Mouse (Mus musculus) embryo, embryonic 9.5 days (tissue): Measurements from ENCODE around the gene Efcab6.
"Not testable (repeated sequence)": the region's sequence is repeated elsewhere in the genome, so short reads cannot be mapped to it uniquely, and the experiment has no call there.

Experiments
- DNase-seq: peaks from one replicate; pipeline ENCODE4 v3.0.0-alpha.2; 2017; ENCODE audit errors: extremely low spot score

Gene Efcab6

DNA sequence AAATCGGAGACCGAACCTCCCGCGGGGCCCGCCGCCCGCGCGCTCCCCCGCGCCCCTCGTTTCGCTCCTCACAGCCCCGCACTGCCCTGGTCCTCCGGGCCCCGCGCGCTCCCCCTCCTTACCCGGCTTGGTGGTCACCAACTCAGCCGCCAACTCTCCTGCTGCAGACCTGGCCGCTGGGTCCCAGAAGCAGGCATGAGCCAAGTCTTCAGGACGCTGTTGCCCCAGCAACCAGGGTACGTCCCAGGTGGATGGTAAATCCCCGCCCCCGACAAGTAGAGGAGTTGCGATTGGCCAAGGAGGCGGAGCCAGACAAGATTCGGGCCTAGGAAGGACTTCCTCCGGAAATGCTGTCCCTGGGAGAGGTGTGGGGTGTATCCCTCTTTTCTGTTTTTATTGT lies at the start of gene Efcab6:
TSS of gene Efcab6 (minus strand) at position 240 of the 400 bp plus-strand sequence.
- DNase-seq: peak; percentile 45

DNA sequence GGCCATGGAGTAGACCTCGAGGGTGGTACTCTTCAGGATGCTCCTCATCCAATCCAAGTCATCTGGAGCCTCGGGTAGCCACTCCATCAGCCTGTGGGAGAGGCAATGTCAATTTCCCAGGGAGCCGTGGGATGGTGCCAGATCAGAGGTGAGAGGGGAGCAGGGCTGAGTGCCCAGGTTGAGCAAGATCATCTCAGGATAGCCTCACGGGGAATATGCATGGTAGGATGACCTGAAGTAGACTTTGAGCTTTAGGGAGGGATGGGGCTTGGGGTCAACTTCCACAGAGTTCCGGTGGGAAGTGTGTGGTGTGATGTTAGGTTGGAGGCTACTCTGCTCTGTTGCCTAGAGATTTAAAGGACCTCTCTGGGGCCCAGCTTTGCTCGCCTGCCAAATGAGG lies 48.7 kb upstream of the Efcab6 start:
- no peak for DNase-seq

DNA sequence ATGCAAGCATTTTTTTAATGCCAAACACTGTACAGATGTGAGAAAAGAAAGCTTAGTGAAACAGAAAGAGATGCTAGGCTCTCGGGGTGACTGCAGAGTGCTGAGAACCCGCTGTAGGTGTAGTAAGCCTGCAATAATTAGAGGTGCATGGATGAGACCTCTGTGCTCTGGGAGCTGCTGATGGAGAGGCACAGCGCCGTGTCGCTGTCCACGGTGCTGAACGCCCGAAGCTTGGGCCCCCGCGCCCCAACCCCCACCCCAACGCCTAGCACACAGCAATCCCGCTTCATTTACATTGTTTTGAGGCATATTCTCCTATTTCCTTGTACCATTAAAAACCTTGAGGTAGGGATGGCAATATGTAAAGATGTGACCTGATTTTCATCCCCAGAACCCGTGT lies 43.7 kb upstream of the Efcab6 start:
- DNase-seq: peak; percentile 47

DNA sequence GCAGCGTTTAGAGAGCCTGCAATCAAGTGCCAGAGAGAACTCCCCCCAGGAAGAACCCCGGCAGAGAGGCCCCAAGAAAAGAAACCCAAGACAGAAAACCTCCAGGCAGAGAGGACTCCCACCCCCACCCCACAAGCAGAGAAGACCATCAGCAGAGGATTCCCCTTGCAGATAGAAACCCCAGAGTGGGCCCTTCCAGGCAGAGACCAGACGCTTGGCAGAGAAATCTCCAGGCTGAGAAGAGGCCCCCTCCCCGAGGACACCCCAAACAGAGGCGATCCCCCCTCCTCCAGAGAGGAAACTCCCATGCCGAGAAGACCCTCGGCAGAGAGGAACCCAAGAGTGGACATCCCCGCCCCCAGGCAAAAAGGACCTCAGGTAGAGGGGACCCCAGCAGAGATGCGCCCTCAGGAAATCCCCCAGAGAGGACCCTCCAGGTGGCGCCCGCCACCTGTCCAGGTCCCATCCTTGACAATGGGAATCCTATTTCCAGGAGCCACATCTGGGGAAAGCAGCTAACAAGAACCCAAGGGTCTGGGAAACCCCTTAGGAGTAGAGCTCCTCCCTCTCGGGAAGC lies 40.8 kb upstream of the Efcab6 start:
- DNase-seq: no peak

DNA sequence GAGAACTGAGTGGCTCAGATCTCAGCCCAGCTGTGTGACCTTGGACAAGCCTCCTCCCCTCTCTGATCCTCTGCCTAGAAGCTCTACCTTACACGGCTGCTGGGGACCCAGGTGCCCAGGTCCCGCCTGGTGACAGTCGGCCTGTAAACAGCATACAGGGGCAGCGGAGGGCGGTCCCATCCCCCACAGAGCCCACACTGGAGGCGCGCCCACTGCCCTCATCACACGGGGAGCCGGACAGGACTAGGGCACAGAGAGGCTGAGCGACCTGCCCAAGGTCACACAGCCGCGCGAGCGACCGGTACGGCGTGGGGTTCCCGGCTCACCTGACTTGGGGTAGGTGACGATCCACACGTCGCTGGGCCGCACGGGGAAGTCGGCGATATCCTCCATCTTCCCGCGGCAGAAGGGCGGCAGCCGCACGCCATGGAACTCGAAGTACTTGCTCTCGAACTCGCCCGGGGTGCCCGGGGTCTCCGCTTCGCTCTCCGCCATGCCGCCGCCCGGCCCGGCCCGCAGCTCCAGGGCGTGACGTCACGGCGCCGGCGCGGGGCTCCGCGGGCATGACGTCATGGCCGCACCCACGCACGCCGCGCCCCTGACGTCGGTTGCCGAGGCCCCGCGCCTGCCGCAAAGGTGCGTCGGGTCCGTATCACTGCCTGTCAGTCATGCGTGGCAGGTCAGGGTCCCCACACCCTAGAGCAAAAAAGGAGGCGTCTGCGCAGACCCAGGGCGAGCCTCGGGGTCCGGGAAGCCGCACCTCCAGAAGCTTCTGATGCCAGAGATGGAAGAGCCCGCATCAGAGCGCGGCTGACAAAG lies 40.1 kb upstream of the Efcab6 start, which contains the start of gene Sult4a1:
TSS of gene Sult4a1 (minus strand) at position 650 of the 819 bp plus-strand sequence.
- DNase-seq: peak; percentile 14

DNA sequence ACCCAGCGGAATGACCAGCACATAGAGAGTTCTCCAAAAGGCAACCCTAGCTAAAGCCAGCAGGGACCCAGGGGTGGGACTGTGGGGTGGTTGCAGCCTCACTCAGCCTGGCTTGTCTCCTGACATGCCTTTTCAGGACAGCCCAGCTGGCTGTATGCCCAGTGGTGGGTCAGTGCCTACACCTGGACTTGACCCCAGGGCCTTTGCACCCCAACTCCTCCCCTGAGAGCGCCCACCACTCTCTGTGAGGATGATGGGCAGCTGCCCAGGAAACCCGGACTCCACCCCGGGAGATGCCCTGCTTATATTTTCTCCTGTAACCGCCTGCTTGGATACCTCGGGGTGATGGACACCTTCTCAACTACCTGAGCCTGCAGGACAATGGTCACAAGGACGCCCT lies 39.4 kb upstream of the Efcab6 start:
- DNase-seq: no peak

DNA sequence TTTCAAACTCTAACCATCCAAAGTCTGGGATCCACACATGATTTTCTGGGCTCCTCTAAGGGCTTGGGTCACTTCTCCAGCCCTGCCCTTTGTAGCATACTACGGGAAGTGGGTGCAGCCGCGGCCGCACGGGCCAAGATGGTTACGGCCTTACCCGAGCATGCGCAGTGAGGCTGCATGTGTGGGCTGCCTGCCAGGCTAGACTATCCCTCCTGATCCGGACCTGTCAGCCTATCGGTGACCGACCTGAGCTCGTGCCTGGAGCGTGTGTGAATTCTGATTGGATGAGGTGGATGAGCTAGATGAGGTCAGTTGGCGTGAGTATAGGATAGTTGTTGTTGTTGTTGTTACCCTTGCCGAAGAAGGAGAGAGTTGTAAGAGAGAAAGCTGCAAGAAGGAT lies 32.4 kb upstream of the Efcab6 start:
- DNase-seq: not testable (repeated sequence)

DNA sequence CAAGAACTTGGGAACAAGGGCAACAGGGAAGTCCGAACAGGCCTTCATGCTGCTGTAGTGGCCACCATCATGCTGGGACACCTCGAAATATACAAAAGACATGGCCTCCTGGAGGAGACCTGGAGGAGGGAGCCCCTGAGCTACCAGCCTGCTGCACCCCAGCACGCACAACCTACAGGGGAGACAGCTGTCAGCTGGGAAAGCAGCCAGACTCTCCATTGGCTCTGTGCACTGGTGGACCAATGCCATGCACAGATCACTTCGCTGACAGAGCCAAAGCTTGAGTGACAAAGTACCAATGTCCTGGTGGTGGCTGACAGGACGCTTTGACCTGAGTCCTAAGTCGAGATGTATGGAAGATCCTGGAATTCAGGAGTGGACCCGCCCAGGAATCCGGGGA lies 30.9 kb upstream of the Efcab6 start:
- no peak for DNase-seq

DNA sequence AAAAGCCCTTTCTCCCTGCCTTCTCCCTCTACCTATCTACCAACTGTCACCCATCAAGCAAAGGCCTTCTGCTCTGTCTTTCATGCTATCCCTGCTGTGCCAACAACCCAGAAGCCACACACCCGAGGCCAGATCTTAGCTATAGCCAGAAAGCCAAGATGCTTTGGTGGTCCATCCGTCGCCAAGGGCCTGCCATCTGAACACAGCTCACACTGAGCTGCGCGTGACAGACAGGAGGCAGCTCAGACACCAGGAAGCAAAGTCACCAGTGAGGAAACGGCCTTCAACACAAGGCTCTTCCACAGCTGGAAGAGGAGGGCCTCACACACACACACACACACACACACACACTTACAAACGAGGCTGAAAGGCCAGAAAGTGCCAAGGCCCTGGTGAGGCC lies 29.7 kb upstream of the Efcab6 start:
- no peak for DNase-seq

DNA sequence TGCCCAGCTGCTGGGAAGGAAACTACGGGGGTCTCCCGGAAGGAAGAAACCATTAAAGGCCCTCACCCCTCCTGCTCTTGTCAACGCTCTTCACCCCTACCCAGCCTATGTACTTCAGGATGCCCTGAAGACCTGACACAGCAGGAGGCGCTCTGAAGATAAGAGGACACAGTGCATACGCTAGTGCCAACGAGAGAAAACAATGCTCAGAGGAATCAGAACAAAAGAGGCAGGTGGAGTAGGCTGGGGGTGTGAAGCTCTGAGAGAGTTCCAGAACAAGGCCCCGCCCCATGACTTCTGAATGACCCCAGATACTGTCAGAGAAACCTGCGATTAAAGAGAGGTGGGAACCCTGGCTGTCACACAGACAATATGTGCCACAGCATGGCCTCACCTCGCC lies 21.6 kb upstream of the Efcab6 start:
- no peak for DNase-seq

DNA sequence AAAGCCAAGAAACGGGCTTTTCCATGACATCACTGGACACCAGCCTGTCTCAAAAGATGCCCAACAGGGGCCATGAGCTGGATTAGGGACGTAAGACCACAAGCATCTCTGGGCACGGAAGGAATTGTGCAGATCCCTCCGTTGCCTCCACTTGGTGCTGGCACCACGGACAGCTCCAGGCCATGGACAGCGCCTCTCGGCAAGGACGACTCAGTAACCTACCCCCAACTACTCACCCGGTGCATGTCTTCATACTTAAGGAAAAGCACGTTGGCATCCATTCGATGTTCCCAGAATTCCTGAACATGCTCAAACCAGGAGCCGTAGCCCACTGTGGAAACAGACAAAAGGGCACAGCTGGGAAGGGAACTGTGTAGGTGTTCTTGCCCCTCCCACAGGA lies 21.2 kb upstream of the Efcab6 start:
- peak; percentile 35 for DNase-seq

DNA sequence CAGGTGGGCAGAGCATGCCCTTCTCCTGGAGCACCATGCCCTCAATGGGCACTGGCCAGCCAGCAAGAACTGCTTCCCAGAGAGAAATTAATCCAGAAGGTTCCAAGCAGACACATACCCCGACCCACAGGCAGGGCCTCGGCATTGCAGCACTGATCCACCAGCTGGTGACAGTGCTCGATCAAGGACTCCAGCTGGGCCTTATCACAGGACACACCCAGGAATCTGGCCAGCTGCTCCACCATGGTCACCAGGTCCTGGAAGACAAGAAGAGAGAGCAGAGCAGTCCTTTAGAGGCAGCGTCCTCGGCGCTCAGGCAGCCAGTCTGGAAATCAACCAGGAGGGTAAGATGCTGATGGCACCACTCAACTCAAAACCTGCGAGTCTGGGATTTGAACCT lies 14.9 kb upstream of the Efcab6 start:
- no peak for DNase-seq

DNA sequence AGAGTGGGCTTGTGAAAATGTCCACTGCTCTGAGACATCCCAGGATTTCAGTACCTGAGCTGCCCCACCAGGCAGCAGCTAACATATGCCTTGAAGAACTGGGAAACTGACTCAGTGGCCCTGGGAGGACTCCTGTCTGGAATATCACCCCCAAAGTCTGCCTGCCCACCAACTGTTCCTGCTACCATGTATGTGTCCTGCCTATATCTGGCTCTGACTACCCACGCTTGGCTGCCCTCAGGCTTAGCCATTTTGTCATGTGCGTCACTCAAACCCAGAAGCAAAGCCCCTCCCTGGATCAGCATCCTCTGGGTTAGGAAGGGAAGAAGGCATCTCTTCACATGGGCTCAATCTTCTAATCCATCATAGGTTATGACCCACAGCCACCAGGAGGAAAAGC lies 14.3 kb upstream of the Efcab6 start:
- DNase-seq: no peak

DNA sequence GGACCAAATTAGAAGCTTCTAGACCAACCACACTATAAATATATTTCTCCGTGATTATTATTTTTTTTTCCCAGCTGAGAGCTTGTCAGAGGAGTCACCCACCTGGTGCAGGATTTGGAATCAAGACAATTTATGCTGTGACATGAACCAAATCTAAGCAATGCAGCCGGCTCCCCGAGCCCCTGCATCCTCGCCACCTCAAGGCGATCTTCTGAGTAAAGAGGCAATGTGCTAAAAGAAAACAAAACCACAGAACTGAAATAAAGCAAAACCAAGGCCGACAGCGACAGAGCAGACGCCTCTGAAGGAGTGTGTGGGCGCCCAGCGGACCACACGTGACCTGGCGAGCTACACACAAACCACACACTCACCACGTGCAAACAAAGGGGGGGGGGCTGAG lies 13.5 kb upstream of the Efcab6 start:
- no peak for DNase-seq

DNA sequence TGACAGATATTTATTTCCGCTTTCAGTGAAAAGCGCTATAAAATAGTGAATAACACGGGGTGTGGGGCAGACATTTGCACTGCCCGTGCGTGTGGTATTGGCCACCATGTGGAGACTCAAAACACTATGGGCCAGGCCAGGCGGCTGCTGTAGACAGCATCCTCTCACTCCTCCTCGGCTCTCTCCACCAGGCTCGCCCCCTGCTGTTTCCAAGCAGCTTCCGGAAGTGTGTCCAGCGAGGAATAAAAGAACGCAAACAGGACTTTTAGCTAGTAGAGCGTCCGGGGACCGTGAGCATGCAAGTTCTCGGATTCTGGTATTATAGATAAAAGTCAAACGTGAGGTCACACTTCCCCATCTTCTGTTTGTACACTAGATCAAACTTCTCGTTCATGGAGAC lies 12.0 kb upstream of the Efcab6 start:
- no peak for DNase-seq

DNA sequence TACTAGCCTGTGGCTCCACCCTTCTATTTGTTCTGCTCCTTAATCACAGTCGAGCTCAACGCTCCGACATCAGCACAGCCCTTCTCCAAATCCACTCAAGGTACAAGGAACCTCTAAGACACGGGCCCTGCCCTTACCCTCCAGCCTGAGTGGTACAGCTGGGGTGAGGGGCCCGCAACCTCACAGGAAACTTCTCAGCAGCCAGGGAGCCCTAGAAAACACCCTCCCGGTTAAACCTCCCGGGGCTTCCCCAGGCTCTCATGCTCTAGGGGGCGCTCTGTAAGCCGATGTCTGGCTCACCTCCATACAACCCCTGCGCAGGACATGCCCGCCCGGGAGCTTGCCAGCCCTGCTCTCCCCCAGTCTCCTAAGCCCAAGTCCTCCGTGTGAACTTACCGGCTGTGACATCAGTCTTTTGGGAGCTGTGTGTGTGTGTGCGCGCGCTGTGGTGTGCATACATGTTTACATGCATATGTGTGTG lies 9.6 kb upstream of the Efcab6 start:
- DNase-seq: peak; percentile 64

DNA sequence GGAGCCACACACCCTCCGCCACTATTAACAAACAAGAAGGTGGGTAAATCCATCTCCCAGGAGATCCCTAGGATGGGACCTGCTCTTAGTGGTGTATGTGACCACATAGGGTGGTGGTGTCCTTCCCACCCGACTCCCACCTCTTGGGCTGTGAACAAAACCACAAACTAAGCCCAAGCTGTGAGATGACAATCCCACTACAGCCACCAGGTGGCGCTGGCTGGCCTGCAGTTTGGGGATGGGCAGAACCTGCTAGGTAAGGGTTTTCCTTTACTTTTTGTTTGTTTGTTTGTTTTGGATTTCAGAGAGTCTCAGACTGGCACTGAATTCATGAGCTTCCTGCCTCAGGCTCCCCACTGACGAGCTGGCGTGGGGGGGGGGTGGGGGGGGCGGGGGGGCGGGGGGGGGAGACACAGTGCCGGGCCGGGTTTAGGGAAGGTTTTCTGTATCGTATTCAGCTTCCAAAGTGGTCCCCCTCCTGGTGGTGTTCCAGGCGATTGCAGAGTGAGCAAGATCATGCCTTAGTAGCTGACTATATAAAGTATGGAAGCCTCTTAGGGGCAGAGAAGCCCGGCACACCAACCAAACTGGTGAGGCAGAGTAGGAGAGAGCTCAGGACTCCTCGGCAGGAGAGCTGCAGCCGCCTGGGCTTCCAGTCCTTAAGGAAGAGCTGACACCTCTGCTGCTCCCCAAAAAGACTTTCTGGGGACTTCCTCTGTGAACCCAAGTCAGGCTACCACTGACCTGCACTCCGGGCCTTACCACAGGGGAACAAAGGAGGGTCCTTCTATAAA lies 8.9 kb upstream of the Efcab6 start:
- DNase-seq: peak; percentile 81

DNA sequence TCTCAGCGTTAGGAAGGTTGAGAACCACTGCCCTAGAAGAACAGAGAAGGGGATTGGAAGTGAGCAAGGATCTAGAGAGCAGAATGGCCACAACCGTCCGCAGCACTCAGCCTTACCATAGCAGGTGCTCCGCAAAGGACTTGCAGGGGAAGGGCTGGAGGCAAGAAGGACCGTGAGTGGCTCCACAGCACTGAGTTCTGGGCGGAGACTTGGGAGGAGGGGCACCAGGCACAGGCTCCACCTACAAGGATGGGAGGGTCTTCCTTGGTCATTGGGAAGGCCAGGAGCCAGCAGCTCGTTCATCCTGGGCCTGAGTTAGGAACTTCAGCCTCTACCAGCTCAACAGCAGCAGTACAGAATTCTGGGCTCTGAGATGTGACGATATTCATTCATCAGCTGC lies 7.9 kb upstream of the Efcab6 start:
- no peak for DNase-seq

DNA sequence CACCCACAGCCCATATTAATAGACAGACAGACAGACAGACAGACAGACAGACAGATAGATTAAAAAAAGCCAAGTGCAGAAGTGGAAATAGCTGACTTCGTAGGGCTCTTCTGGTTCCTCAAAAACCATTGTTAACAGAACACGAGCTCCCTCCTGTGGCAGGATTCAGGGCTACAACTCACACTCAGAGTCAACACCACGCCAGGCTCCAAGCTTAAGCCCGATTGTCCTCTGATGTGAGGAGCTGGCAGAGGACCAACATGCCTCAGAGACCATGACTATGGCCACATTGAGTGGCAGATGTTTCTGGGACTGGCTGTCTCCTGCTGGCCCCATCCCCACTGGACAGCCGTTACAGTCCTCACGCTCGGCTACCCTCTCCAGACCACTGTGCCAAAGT lies 7.0 kb upstream of the Efcab6 start:
- peak; percentile 73 for DNase-seq

DNA sequence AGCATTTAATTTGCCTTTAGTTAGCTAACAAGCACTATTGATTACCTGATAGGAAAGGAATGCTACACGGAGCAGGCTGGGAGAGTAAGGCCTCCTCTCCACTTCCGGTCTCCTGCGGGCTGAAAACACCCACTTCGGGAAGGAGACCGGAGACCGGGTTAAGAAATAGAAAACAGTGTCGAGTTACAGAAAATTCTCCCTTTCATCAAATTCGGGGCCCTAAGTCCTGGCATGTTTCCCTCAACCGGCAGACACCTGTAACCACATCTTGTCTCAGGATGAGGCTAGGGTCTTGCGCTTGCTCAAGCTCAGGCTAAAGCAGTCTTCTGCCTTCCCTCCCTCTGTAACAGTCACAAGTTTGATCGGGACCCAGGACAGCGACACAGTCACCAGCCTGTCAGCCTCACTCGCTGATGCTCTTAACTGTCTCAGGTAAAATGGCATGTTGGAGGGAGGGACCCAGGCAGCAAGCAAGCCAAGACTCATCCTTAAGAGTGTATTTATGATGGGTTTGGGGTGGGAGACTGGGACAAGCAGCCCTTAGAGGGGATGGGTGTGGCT lies 5.0 kb upstream of the Efcab6 start:
- peak; percentile 35 for DNase-seq

DNA sequence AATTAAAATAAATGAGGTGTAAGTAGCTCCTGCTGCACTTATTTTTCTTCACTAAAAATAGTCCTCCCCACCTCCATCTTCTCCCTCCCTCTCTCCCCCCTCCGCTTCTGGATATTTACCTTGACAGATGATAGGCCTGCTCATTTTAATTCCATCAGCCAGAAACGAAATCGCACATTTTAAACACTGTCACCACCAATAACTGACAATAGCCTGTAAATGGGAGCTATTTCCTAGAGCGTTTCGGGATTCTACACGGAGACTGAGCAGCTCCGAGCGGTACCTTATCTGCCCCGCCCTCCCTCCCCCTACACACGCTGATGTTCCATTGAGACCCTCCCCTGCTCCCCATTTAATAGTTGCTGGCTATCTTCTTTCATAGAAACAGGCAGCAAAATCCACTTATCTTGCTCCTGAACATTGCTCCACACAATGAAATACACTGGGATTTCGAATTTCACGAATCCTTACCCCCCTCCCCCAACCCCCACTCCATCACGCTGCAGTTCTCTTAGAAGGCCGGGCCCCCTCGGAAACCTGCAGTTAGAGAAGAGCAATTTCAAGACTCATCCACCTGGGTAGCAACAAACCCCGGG lies 4.4 kb upstream of the Efcab6 start:
- DNase-seq: no peak

DNA sequence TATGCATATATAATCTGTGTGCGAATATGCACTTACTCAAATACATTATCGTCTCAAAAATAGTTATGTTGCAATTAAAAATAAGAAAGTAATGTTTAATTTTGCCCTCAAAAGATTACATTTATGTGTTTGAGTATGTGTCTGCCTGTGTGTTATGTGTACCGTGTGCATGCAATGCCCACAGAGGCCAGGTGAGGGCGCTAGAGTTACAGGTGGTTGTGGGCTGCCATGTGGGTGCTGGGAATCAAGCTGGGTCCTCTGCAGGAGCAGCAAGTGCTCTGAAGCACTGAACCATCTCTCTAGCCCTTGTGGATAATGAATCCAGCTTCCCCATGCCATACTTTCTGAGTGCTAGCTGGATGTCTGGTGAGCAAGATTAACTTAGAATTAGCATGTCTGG lies 522 bp upstream of the Efcab6 start:
- no peak for DNase-seq
